Mouse (Mus musculus) cerebellum, adult 9-11 months (tissue): ENCODE results near the gene Zswim1.
"Not testable (repeated sequence)": the region's sequence is repeated elsewhere in the genome, so short reads cannot be mapped to it uniquely, and the experiment has no call there.

Experiments
- DNase-seq: peaks from one replicate; pipeline ENCODE4 v3.0.0; 2022

Gene Zswim1

GRCm38 (mm10) chr2:164832032-164832747, 9.7 kb downstream of the Zswim1 start:
- no peak for DNase-seq

GRCm38 (mm10) chr2:164832748-164833301, 10.3 kb downstream of the Zswim1 start, which contains the start of gene Ctsa:
TSS of gene Ctsa (plus strand) at chr2:164832873.
- peak; percentile 81 for DNase-seq

- peak; percentile 92 for DNase-seq
Measured at GRCm38 (mm10) chr2:164833314-164833959, 11.0 kb downstream of the Zswim1 start, which contains the start of gene Neurl2. TSS of gene Neurl2 (minus strand) at chr2:164833456.

GRCm38 (mm10) chr2:164834531-164834930, 12.0 kb downstream of the Zswim1 start:
- peak; percentile 52 for DNase-seq

GRCm38 (mm10) chr2:164835164-164835563, 12.7 kb downstream of the Zswim1 start:
- no peak for DNase-seq

- DNase-seq = no peak
Measured at GRCm38 (mm10) chr2:164845782-164846181, 23.3 kb downstream of the Zswim1 start.

GRCm38 (mm10) chr2:164850061-164850460, 27.6 kb downstream of the Zswim1 start:
- DNase-seq = no peak

- not testable (repeated sequence) for DNase-seq
Measured at GRCm38 (mm10) chr2:164855572-164855971, 33.1 kb downstream of the Zswim1 start.

- DNase-seq = no peak
Measured at GRCm38 (mm10) chr2:164856309-164857100, 34.0 kb downstream of the Zswim1 start.

GRCm38 (mm10) chr2:164857101-164857821, 34.8 kb downstream of the Zswim1 start, which contains the start of gene Pltp:
TSS of gene Pltp (minus strand) at chr2:164857711.
- peak; percentile 48 for DNase-seq

- DNase-seq = no peak
Measured at GRCm38 (mm10) chr2:164857842-164858553, 35.5 kb downstream of the Zswim1 start.

GRCm38 (mm10) chr2:164859155-164859554, 36.7 kb downstream of the Zswim1 start:
- DNase-seq = no peak

- DNase-seq = no peak
Measured at GRCm38 (mm10) chr2:164859640-164860432, 37.4 kb downstream of the Zswim1 start.

GRCm38 (mm10) chr2:164861094-164861493, 38.6 kb downstream of the Zswim1 start:
- no peak for DNase-seq

GRCm38 (mm10) chr2:164862179-164862861, 39.8 kb downstream of the Zswim1 start:
- DNase-seq = no peak

- not testable (repeated sequence) for DNase-seq
Measured at GRCm38 (mm10) chr2:164863411-164863810, 40.9 kb downstream of the Zswim1 start.

- no peak for DNase-seq
Measured at GRCm38 (mm10) chr2:164864593-164864992, 42.1 kb downstream of the Zswim1 start.

GRCm38 (mm10) chr2:164866741-164867551, 44.5 kb downstream of the Zswim1 start:
- no peak for DNase-seq

- DNase-seq = no peak
Measured at GRCm38 (mm10) chr2:164867566-164867965, 45.1 kb downstream of the Zswim1 start.
